Mouse (Mus musculus) CD4-positive helper T cell, adult 2 months (primary cell): ENCODE data around the gene Pld2.
A peak's percentile ranks its signal among the peaks of the same experiment; 100 is the strongest.
"Not testable (repeated sequence)": the region's sequence is repeated elsewhere in the genome, so short reads cannot be mapped to it uniquely, and the experiment has no call there.

Source experiments
- DNase-seq: peaks from one replicate; pipeline ENCODE4 v3.0.0-alpha.2; 2012; ENCODE audit warnings: low read depth, missing footprints, low spot score

The Pld2 gene

DNA sequence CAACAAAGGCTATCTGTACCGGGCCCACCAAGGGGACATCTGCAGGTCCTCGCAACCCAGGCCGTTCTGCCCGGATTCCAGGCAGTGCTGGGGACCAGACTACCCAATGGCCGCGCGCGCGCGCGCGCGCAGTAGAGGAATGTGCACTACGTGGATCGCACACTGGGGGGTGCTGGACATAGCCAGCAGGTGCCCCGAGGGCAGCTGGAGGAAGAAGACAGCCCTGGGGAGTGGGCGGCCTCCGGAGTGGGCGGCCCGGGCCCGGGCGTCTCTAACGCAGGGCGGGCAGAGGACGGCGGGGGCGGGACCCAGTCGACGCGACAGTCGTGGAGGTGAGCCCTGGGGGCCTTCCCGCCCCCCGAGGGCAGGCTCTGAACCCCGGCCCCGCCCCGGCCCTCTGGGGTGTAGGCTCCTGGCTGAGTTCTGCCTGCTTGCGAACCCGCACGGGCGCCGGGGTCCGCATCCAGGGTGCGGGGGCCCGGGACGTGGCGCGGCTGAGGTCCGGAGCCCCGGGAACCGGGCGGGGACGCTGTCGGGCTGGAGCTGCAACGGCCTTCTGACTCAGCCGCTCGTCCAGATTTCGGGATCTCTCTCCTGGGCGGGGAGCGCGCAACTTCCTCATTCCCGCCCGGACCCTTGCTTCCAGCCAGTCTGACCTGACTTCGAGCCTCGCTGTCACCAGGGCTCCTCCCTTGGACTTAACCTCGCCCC lies at the start of gene Pld2:
Gene Pld2 (plus strand): TSS at position 188 of the 711 bp plus-strand sequence.
- DNase-seq, result peak; percentile 93

DNA sequence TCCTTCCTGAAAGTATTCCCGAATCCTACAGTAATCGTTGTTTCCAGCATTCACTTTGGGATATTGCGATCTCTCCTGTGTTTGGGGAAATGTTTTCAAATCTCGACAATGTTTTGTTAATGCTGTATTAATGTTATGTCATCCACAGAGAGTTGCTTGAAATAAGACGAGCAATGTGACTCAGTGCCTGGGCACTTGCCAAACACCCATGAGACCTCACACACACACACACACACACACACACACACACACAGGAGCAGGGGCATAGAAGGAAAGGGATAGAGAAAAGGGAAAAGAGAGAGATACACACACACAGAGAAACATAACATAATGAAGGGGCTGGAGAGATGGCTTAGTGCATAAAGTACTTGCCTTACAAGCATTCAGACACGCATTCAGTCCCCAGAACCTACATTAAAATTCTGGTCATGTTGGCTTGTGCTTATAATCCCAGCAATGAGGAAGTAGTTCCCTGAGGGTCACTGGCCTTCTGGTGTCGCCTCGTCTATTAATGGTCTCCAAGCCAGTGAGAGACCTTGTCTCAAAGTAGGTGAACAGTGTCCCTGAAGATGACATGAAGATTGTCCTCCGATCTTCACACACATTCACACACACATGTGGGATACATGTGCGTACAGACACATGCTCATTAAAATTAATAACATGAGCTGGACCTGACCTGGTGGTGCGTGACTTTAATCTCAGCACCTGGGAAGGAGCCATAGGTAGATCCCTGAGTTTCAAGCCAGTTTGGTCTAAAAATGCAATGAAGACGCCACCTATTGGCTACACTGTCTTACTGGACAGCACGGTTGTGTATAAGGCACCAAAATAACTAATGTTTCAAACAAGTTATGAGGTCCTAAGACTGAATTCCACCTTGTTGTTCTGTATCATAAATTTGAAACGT lies 40.0 kb upstream of the Pld2 start:
- peak; percentile 28 for DNase-seq

DNA sequence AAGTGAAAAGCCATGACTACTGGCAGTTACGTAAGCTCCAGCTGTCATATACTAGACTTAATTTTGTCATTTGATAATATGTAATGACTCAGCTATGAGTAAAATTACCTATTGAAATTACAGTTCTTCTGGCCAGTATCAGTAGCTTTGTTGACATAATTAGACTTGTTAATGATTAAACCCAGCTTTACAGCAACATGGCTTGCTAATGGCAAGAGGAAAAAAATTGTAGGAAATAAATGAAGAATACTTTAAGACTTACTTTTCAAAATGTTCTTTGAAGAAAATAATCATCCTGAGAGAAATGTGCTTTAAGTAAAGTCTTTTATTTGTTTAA lies 39.4 kb upstream of the Pld2 start:
- DNase-seq, result no peak

DNA sequence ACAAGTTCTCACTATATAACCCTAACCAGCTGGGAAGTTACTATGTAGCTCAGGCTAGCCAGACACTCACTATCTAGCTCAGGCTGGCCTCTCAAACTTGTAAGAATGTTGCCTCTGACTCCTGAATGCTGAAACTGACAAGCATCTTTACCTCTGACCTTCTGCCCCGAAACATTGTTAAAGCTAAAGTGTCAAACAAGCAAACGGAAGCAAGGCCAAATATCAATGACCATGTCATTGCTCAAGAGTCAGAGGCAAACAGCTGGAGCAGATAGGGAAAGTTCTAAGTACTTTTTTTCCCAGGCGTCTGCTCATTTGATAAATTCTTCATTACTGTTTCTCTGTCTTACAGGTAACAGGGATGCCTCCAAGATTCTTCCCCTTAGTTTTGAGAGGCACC lies 37.8 kb upstream of the Pld2 start:
- no peak for DNase-seq

DNA sequence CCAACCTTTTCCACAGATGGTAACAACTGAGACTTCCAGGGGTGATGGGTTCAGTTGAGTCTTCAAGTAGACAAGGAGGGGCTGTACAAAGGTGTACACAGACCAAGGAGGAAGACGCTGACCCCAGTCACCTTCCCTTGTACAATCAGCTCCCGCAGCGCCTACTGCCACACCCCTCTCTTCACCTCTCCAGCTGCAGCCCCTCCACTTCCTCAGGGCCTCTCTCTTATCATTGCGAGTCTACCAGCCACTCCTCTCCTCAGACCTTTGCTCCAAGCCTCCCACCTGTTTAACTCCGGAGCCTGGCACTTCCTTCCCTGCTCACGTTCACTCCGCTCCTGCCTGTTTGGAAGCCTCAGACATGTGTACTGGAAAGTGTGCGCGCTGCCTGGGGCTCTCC lies 34.9 kb upstream of the Pld2 start, which contains the start of gene Tm4sf5:
Gene Tm4sf5 (plus strand): TSS at position 275 of the 400 bp plus-strand sequence.
- DNase-seq, result no peak

DNA sequence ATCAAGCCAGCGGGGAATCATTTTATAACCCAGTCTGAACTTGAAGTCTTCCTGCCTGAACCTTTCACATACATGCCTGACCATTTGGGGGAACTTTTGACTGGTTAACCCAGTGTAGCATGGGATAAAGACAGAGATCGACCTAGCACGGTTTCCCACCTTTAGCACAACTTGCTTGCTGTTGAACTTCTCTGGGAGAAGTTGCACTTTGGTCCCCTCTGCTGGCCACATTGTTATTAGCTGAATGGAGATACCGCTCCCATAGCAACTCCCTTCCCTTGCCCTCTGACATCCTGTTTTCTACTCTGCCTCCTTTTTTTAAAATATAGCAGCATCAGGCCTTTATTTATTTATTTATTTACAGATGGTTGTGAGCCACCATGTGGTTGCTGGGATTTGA lies 33.5 kb upstream of the Pld2 start:
- peak; percentile 80 for DNase-seq

DNA sequence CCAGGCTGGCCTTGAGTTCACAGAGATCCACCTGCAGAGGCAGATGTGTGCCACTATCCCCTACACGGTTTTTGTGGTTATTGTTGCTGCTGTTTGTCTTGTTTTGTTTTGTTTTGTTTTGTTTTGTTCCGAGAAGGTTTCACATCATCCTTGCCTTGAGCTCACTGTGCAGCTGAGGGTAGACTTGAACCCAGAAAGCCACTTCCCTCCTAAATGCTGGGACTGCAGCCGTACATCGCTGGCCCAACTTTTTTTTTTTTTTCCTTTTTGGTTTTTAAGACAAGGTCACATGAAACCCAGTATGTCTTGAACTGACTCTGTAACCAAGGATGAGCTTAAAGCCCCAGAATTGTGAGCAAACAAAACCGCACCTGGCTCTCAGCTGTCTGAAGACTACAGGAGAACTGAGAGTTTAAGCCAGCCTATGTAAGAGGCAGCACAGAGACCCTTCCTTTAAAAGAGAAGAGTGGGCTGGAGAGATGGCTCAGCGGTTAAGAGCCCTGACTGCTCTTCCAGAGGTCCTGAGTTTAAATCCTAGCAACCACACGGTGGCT lies 32.8 kb upstream of the Pld2 start:
- no peak for DNase-seq

DNA sequence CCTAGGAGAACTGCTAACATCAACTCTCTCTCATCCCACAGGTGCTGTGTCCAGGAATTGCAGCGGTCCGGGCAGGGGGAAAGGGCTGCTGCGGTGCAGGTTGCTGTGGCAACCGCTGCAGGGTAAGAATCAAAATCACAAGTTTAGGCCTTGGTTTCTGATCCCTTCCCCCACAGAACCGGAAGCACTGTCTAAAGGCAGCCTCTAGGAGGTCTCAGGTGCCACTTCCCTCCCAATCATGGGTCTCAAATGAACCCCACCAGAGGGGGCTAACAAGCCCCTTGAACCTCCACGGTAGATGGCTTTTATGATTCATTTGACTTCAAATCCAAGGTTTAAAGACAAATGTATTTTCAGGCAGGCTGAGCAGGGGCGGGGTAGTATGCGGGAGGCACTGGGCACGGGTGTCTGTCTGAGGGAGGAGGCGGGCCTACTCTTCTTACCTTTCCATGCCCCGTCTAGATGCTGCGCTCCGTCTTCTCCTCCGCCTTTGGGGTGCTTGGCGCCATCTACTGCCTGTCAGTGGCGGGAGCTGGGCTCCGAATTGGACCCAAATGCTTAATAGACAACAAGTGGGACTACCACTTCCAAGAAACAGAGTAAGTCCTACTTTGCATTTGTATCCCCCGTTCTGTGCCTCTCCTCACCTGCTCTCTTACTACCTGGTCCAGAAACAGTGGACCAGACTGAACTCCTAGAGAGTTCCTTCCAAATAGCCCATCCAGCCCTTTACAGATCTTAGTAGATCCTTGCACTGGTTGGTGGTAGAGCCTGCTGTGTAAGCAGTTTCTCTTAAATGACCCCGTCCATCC lies 29.9 kb upstream of the Pld2 start:
- peak; percentile 80 for DNase-seq

DNA sequence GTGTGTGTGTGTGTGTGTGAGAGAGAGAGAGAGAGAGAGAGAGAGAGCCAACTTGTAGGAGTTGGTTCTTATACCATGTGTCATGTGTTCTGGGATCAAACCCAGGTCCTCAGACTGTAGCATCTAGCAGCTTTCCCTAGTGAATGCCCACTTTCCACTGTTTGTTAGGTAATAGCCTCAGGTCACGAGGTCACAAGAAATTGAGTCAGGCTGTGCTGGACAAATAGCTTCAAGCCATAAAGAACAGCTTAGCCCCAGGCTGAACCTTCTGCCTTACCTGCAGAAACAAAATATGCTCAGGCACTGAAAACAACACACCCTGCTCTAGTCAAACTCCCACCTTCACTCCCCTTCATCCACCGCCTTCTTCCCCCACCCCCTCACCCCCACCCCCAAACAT lies 28.6 kb upstream of the Pld2 start:
- DNase-seq, result no peak

DNA sequence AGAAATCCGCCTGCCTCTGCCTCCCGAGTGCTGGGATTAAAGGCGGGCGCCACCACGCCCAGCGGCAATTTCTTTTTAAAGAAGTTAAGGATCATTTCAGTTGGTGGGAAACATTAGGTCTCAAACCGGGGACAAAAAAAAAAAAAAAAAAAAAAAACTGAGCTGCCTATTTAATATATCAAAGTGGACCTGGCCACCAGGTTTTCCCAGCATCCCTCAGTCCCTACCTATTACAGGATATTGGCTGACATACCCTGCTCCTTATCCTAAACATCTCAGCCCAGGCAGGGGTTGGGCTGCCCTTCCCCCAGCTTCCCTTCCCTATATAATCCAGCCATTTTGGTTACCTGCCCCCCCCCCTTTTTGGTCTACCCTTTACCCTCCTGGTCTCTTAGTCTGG lies 28.0 kb upstream of the Pld2 start:
- DNase-seq, result no peak

DNA sequence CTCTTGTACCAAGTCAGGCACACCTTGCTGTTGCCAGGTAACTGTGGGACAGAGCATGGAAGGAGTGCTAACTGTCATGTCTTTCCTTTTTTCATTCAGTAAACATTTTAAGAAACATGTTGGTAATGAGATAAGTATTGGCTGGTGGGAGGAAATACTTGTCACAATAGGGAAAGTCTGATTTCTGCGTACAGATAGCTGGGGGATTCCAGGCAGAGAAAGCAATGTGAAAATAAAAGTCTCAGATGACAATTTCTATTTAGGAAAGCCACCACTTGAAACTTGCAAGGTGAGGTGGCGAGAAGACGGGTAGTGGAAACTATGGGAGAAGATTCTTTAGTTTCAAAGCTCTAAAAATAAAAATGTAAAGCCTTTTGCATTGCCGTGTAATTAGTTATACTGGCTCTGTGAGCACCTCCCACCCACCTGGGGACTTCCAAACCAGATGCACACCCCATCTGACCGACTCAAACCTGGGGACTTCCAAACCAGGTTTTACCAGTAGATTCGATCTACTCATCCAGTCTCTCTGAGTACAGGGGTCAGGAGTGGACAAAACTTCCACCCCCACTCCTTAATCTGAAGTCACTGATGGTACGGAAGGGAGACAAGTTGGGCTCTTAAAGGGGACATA lies 27.0 kb upstream of the Pld2 start:
- peak; percentile 41 for DNase-seq

DNA sequence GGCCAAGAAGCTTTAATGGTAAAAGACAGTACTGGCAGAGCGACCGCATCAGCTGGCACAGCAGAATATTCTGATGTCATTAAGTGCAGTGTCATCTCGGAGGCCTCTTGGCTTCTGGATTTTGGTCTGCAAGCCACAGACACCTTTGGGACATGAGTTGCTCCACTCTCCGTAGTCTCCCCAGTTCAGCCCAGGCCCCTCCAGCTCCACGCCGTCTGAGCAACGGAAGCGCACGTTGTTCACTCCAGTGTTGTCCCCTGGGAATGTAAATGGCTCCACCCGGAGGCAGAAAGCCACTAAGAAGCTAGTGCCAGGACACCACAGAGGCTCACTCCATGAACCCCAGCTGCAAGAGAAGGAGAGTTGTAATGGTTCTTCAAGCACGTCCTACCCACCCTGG lies 26.3 kb upstream of the Pld2 start:
- no peak for DNase-seq

DNA sequence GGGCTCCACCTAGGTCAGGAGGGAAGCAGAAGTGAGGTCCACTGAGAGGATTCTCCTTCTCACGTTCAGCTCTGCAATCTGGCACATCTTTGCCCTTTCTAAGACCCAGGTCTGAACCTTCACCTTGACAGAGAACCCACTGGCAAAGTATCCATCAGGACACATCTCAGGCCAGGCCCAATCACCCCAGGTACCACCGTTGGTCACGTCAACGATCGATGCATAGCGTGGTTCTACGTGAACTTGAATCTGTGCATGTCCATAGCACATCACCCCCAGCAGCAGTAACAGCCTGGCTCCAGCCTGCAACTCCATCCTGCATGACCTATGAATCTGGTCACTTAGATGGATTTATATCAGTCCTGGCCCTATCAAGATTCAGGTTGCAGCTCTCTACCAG lies 25.6 kb upstream of the Pld2 start, which contains the start of gene Vmo1:
Gene Vmo1 (minus strand): TSS at position 329 of the 400 bp plus-strand sequence.
- no peak for DNase-seq

DNA sequence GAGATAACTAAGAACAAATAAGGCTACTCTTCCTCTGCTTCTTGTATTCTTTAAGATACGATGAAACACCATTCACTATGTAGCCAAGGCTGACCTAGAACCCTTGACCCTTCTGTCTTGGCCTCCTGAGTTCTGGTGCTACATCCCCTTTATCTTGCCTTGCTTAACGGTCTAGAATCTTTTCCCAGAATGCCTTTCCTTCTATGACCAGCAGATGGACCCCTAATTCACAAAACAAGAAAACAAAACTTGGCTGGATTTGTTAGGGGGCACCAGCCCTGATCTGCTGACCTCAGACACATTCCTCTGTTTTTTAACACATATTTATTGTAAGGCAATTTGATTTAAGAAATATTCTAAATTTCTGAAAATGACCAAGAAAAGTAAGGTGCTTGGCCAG lies 23.5 kb upstream of the Pld2 start:
- peak; percentile 62 for DNase-seq

DNA sequence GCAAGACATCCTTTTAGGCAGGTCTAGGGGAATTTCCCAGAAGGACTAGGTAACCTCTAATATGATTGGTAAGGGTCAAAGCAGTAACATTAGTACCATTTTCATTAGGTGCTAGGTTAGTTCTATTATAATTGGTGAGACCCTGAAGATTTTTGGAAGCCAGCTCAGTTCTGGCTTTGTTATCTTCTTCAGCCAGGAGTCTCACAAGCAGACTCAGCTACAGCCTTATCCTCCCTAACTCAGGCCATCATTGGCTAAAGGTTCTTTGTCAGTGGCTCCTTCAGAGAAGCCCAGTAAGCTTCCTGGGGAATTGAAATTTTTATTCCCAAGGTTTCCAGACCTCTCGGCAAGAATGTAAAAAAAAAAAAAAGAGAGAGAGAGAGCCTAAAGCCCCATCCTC lies 21.4 kb upstream of the Pld2 start:
- DNase-seq, result no peak

DNA sequence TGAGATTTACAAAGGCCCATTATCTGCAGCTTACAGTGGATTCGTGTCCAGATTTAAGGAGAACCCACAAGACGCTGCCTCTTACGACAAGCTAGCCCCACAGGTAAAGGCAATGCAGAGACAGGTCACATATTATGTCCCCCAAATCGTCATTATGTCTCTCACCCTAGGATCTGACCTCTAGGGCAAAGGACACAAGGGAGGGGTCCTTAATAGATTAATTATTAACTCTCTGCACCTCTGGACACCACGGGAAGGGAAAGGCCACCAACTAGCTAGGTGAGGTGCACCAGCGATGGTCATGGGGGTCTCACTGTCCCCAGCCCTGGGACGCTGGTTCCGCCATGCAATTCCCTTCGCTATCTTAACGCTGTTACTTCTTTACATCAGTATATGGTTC lies 20.9 kb upstream of the Pld2 start, which contains the start of gene Gltpd2:
Gene Gltpd2 (plus strand): TSS at position 274 of the 400 bp plus-strand sequence.
- DNase-seq, result no peak

DNA sequence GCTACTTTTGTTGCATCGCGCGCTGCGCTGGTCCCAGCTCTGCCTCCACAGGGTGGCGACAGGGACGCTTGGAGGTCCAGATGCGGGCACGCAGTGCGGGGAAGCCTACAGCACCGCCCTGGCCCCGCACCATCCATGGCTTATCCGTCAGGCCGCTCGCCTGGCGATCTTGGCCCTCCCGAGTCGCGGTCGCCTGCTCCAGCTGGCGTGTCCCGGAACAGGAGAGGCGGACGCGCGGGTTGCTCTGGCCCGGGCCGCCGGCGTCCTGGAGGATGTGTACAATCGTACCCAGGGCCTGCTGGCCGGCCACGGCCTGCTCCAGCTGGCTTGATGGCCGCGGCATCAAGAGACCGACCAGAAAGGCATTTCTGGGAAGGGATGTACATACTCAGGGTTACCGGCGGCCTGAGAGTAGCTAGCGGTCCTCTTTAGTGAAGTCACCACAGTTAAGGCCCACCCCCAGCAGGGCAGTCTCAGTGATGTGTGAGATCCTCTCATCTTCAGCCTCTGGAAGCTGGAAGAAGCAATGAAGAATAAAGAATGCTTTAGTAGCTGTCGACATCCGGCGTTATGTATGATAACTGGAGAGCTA lies 19.6 kb upstream of the Pld2 start:
- no peak for DNase-seq

DNA sequence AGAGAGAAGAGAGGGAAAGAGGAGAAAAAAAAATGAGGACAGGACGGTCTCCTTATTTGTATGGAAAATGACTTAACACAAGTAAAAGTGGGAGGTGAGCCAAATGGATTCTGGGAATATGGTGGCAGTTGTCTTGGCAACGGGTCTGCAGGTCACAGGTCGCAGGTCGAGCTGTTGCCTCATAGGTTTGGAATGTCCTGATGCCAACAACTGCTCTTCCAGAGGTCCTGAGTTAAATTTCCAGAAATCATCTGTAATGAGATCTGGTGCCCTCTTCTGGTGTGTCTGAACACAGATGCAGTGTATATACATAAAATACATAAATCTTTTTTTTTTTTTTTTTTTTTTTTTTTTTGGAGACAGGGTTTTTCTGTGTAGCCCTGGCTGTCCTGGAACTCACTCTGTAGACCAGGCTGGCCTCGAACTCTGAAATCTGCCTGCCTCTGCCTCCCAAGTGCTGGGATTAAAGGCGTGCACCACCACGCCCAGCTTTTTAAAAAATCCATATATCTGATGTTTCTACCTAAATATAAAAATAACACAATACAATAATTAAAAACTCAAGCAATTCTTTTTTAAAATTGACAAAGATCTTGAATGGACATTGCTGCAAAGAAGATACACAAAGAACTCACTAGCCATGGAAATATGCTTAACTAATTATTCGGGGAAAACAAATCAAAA lies 16.4 kb upstream of the Pld2 start:
- DNase-seq, result not testable (repeated sequence)

DNA sequence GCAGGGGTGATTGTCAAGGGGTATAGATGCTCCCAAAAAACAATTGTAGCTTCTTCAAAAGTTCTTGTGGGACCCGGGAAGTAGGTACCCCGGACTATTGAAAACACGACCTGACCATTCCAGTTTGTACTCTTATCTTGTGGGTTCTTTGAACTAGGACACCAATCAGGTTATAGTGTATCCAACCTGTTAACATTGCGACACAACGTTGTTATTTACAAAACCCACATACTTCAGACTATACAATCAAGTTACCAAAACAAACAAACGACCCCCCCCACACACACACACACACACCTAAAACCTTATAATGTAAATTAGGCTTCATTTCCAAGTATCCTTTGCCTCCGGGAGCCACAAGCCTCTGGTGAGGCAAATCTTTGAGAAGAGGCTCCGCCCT lies 15.1 kb upstream of the Pld2 start:
- no peak for DNase-seq

DNA sequence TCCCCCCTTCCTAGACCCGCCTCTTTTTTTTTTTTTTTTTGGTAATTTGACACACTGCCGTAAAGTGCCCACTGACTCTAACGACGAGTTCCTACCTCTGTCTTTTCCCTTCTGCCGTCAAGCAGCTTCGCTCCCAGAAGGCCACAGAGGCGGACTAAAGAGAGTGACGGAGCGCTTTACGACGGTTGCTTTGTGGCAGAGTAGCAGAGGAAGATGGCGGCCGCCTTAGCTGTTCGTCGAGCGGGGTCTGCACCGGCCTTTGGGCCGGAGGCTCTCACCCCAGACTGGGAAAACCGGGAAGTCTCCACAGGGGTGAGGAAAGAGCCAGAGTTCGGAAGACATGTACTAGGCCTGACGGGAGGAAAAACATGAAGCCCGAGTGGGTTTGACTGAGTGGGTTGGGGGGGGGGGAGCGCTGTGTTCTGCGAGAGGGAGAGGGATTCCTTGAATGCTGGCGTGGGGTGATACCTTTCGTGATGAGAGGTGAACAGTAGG lies 14.6 kb upstream of the Pld2 start, which contains the start of gene Psmb6:
Gene Psmb6 (plus strand): TSS at position 184 of the 495 bp plus-strand sequence.
- DNase-seq, result peak; percentile 97
